Mouse (Mus musculus): Measurements from ENCODE around the gene Slc51b. TPM values are rescaled to one million over a fixed set of nuclear protein-coding genes. Genes with fewer than 3 reads are reported as not detected.

Slc51b gene
- polyA plus RNA-seq, 1 experiment from 2014 or later: not detected

GRCm38 (mm10) chr9:65424393-65424792 lies 1.6 kb upstream of the Slc51b start:
- Histone ChIP-seq H3K9ac (replicated peaks; ENCODE audit: low read depth, low read length) (no peak overlapping the region), H3K4me3 (ENCODE audit: low read depth, low read length) (no peak overlapping the region), H3K9me3 (ENCODE audit: control insufficient read depth, low read length) (no peaks in the 10 kb centered on the region), H3K36me3 (ENCODE audit: control insufficient read depth, insufficient read depth, low read length) (no peaks in the 10 kb centered on the region), H3K27ac (ENCODE audit: low read depth, low read length) (no peak overlapping the region), H3K27me3 (ENCODE audit: control insufficient read depth, insufficient read depth, low read length) (no peaks in the 10 kb centered on the region), H3K4me2 (ENCODE audit: low read depth, low read length) (no peak overlapping the region), H3K4me1 (ENCODE audit: control insufficient read depth, insufficient read depth, low read length) (no peaks in the 10 kb centered on the region)
- WGBS: 43% methylated on average over 3 of the region's 3 CpGs
- ATAC-seq (ENCODE audit: low read depth): no peak

DNA sequence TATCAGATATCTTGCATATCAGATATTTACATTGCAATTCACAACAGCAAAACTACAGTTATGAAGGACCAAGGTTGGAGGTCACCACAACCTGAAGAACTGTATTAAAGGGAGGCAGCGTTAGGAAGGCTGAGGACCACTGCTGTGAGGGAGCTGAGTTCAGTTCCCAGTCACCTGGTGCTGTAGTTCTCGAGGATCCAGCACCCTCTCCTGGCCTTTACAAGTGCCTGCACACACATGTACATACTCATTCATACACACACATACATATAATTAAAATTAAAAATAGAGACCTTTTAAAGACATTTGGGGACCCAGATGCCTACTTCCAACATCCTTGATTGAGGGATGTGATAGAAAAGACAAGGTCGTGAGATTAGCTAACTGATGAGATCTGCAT lies 3.1 kb downstream of the Slc51b start:
- Histone ChIP-seq H3K4me3 (ENCODE audit: low read depth, low read length) (no peak overlapping the region), H3K4me1 (ENCODE audit: control insufficient read depth, insufficient read depth, low read length) (no peaks in the 10 kb centered on the region), H3K9ac (replicated peaks; ENCODE audit: low read depth, low read length) (no peak overlapping the region), H3K4me2 (ENCODE audit: low read depth, low read length) (no peak overlapping the region), H3K9me3 (ENCODE audit: control insufficient read depth, low read length) (no peaks in the 10 kb centered on the region), H3K36me3 (ENCODE audit: control insufficient read depth, insufficient read depth, low read length) (no peaks in the 10 kb centered on the region), H3K27me3 (ENCODE audit: control insufficient read depth, insufficient read depth, low read length) (no peaks in the 10 kb centered on the region), H3K27ac (ENCODE audit: low read depth, low read length) (no peak overlapping the region)
- no peak for ATAC-seq (ENCODE audit: low read depth)
- 84% methylated on average over 3 of the region's 3 CpGs for WGBS

DNA sequence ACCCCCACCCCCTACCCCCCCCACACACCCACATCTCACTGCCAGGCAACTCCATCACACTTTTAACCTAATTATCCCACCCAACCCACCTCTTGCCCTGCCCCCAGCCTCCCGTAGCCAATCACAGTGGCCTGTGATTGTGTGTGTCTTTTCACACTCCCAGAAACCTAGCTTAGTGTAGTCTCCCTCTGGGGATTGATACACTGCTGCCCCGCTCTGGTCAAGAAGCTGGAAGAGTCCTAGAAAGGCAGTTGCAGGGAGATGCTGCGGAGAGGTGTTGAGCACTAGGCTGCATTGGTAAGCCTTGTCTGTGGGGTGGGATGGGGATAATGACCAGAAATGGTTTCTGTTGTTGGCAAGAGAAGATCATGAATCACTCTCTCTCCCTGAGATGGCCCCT lies 5.0 kb downstream of the Slc51b start:
- Histone ChIP-seq H3K36me3 (ENCODE audit: control insufficient read depth, insufficient read depth, low read length) (no peaks in the 10 kb centered on the region), H3K9me3 (ENCODE audit: control insufficient read depth, low read length) (no peaks in the 10 kb centered on the region), H3K27ac (ENCODE audit: low read depth, low read length) (no peak overlapping the region), H3K4me2 (ENCODE audit: low read depth, low read length) (no peak overlapping the region), H3K4me1 (ENCODE audit: control insufficient read depth, insufficient read depth, low read length) (no peaks in the 10 kb centered on the region), H3K9ac (replicated peaks; ENCODE audit: low read depth, low read length) (no peak overlapping the region), H3K4me3 (ENCODE audit: low read depth, low read length) (no peak overlapping the region), H3K27me3 (ENCODE audit: control insufficient read depth, insufficient read depth, low read length) (no peaks in the 10 kb centered on the region)
- 34% methylated on average over 3 of the region's 3 CpGs for WGBS
- no peak for ATAC-seq (ENCODE audit: low read depth)

DNA sequence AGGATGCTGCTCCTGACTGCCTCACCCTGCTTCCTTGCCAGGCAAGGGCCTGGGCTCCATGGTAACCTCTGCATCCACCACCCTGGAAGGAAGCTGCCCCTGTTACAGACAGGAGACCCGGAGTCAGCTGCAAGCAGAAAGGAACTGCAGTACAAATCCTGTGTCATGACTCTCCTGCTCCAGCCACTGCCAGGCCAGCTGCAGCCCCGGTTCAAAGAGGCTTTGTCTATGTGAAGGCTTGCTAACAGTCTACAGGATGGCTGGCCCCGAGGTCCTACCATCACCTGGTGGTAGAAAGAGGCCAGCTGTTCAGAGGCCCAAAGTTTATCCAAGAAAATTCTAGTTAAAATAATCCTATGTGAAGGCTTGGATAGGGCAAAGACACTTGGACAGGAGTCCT lies 11.4 kb downstream of the Slc51b start:
- no peak for ATAC-seq (ENCODE audit: low read depth)
- no peaks in the 10 kb centered on the region for H3K4me1 ChIP-seq (ENCODE audit: control insufficient read depth, insufficient read depth, low read length)
- no peak overlapping the region for H3K4me3 ChIP-seq (ENCODE audit: low read depth, low read length)
- WGBS: 81% methylated on average over 3 of the region's 3 CpGs
- H3K27me3 ChIP-seq (ENCODE audit: control insufficient read depth, insufficient read depth, low read length): no peaks in the 10 kb centered on the region
- no peak overlapping the region for H3K27ac ChIP-seq (ENCODE audit: low read depth, low read length)
- no peaks in the 10 kb centered on the region for H3K36me3 ChIP-seq (ENCODE audit: control insufficient read depth, insufficient read depth, low read length)
- no peak overlapping the region for H3K4me2 ChIP-seq (ENCODE audit: low read depth, low read length)
- no peaks in the 10 kb centered on the region for H3K9me3 ChIP-seq (ENCODE audit: control insufficient read depth, low read length)
- H3K9ac ChIP-seq (replicated peaks; ENCODE audit: low read depth, low read length): no peak overlapping the region

GRCm38 (mm10) chr9:65410378-65410777 lies 12.4 kb downstream of the Slc51b start:
- WGBS: 94% methylated on average over 8 of the region's 8 CpGs
- no peak overlapping the region for H3K9ac ChIP-seq (replicated peaks; ENCODE audit: low read depth, low read length)
- no peak for ATAC-seq (ENCODE audit: low read depth)

DNA sequence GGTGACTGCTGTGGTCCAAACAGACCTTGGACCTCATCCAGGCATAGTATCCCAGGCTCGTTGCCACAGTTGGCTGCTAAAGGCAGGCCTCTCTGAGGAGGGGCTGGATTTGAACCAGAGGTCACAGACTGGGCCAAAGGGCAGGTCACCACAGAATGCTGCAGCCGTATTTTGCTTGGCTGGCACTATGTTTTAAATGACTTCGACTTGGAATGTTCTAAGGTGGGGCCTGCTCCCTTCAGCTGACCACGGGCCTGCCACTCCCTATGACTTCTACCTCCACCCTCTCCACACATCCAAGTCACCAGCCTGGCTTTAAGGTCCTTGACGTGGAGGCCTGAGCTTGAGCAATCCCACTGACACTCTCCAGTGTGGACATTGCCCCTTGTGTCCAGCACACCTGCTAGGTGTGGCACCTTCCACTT lies 13.9 kb downstream of the Slc51b start:
- no peaks in the 10 kb centered on the region for H3K27me3 ChIP-seq (ENCODE audit: control insufficient read depth, insufficient read depth, low read length)
- H3K4me1 ChIP-seq (ENCODE audit: control insufficient read depth, insufficient read depth, low read length): no peaks in the 10 kb centered on the region
- no peak overlapping the region for H3K9ac ChIP-seq (replicated peaks; ENCODE audit: low read depth, low read length)
- no peaks in the 10 kb centered on the region for H3K9me3 ChIP-seq (ENCODE audit: control insufficient read depth, low read length)
- no peak overlapping the region for H3K4me3 ChIP-seq (ENCODE audit: low read depth, low read length)
- no peak for ATAC-seq (ENCODE audit: low read depth)
- H3K36me3 ChIP-seq (ENCODE audit: control insufficient read depth, insufficient read depth, low read length): no peaks in the 10 kb centered on the region
- H3K27ac ChIP-seq (ENCODE audit: low read depth, low read length): no peak overlapping the region
- H3K4me2 ChIP-seq (ENCODE audit: low read depth, low read length): no peak overlapping the region
- WGBS: 70% methylated on average over 5 of the region's 5 CpGs

More at GRCm38 (mm10) chr9:65410378-65410777, 12.4 kb downstream of the Slc51b start:
- Histone ChIP-seq H3K27me3 (ENCODE audit: control insufficient read depth, insufficient read depth, low read length) (no peaks in the 10 kb centered on the region), H3K4me2 (ENCODE audit: low read depth, low read length) (no peak overlapping the region), H3K36me3 (ENCODE audit: control insufficient read depth, insufficient read depth, low read length) (no peaks in the 10 kb centered on the region), H3K4me3 (ENCODE audit: low read depth, low read length) (no peak overlapping the region), H3K4me1 (ENCODE audit: control insufficient read depth, insufficient read depth, low read length) (no peaks in the 10 kb centered on the region), H3K27ac (ENCODE audit: low read depth, low read length) (no peak overlapping the region), H3K9me3 (ENCODE audit: control insufficient read depth, low read length) (no peaks in the 10 kb centered on the region)

GRCm38 (mm10) chr9:65407861-65408260 lies 14.9 kb downstream of the Slc51b start:
- WGBS: 75% methylated on average over 3 of the region's 3 CpGs
- H3K4me3 ChIP-seq (ENCODE audit: low read depth, low read length): no peak overlapping the region
- H3K4me1 ChIP-seq (ENCODE audit: control insufficient read depth, insufficient read depth, low read length): no peaks in the 10 kb centered on the region
- H3K36me3 ChIP-seq (ENCODE audit: control insufficient read depth, insufficient read depth, low read length): no peaks in the 10 kb centered on the region
- ATAC-seq (ENCODE audit: low read depth): no peak
- no peak overlapping the region for H3K4me2 ChIP-seq (ENCODE audit: low read depth, low read length)
- H3K27me3 ChIP-seq (ENCODE audit: control insufficient read depth, insufficient read depth, low read length): no peaks in the 10 kb centered on the region
- H3K9me3 ChIP-seq (ENCODE audit: control insufficient read depth, low read length): no peaks in the 10 kb centered on the region
- no peak overlapping the region for H3K9ac ChIP-seq (replicated peaks; ENCODE audit: low read depth, low read length)
- H3K27ac ChIP-seq (ENCODE audit: low read depth, low read length): no peak overlapping the region

DNA sequence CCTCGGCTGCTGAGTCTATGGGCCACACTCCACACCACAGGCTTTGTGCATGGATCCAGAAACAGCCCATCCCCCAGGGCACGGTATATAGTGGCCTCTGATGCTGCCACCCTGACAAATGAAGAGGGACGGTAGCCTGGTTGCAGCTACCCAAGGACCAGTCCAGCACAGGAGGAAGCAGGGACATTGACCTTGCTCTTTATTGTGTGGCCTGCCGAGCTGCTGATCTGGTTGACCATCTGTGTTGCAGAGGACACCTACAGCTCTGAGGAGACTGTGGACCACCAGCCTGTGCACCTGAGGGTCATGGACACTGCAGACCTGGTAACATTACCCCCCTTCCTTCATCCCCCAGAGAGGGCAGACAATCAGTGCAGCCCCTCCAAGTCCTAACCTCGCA lies 15.4 kb downstream of the Slc51b start:
- Histone ChIP-seq H3K4me2 (ENCODE audit: low read depth, low read length) (no peak overlapping the region), H3K9ac (replicated peaks; ENCODE audit: low read depth, low read length) (no peak overlapping the region), H3K4me3 (ENCODE audit: low read depth, low read length) (no peak overlapping the region), H3K27ac (ENCODE audit: low read depth, low read length) (no peak overlapping the region), H3K36me3 (ENCODE audit: control insufficient read depth, insufficient read depth, low read length) (no peaks in the 10 kb centered on the region), H3K27me3 (ENCODE audit: control insufficient read depth, insufficient read depth, low read length) (no peaks in the 10 kb centered on the region), H3K9me3 (ENCODE audit: control insufficient read depth, low read length) (no peaks in the 10 kb centered on the region), H3K4me1 (ENCODE audit: control insufficient read depth, insufficient read depth, low read length) (no peaks in the 10 kb centered on the region)
- WGBS: 82% methylated on average over 5 of the region's 5 CpGs
- no peak for ATAC-seq (ENCODE audit: low read depth)

- no peak for ATAC-seq (ENCODE audit: low read depth)
- H3K27ac ChIP-seq (ENCODE audit: low read depth, low read length): no peak overlapping the region
- H3K9me3 ChIP-seq (ENCODE audit: control insufficient read depth, low read length): no peaks in the 10 kb centered on the region
- WGBS: 79% methylated on average over 2 of the region's 2 CpGs
- no peak overlapping the region for H3K9ac ChIP-seq (replicated peaks; ENCODE audit: low read depth, low read length)
- no peaks in the 10 kb centered on the region for H3K4me1 ChIP-seq (ENCODE audit: control insufficient read depth, insufficient read depth, low read length)
- H3K4me2 ChIP-seq (ENCODE audit: low read depth, low read length): no peak overlapping the region
- H3K36me3 ChIP-seq (ENCODE audit: control insufficient read depth, insufficient read depth, low read length): no peaks in the 10 kb centered on the region
- H3K4me3 ChIP-seq (ENCODE audit: low read depth, low read length): no peak overlapping the region
- H3K27me3 ChIP-seq (ENCODE audit: control insufficient read depth, insufficient read depth, low read length): no peaks in the 10 kb centered on the region
Measured at GRCm38 (mm10) chr9:65405184-65405449, 17.6 kb downstream of the Slc51b start.

Measured in neural tube, embryonic 14.5 days (tissue).